Mouse (Mus musculus) heart, adult 2 months (tissue): ENCODE data around the gene Zdhhc7.

Experiments used
- CTCF ChIP-seq: fragments of 200-600 bp; IDR thresholded peaks from 2 replicates; pipeline ENCODE4 v1.8.1; 2022; ENCODE audit warnings: antibody characterized with exemption, mild to moderate bottlenecking, moderate library complexity
- POLR2A ChIP-seq: fragments of 200-500 bp; IDR thresholded peaks from 2 replicates; pipeline ENCODE4 v1.6.1; 2011; ENCODE audit warnings: mild to moderate bottlenecking, low read depth, low read length, control low read depth; ENCODE audit not compliant: insufficient read depth

DNA sequence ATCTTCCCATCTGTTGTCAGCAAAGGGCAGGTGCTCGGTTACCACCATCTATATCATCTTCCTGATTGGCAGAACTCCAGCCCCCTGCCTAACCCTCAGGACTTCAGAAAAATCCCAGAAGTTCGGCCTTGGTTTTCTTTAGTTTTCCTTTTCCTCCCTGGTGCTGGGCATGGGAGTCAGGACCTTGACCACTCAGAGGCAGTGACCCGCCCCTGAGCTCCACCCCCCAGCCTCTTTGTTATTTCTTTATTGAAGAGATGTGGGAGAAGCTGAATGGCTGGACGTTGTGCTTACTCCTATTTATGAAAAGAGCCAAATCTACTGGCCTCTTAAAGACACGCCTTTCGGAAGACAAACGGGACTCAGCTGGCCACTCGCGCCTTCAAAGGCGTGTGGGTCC is 12.0 kb upstream of the Zdhhc7 start:
- no peak for TF ChIP-seq POLR2A
- no peak for TF ChIP-seq CTCF
